Mouse (Mus musculus) granulocyte monocyte progenitor cell, adult 5-6 weeks (primary cell): ENCODE results near the gene Gm10487. TPM values are rescaled to one million over a fixed set of nuclear protein-coding genes. Genes with fewer than 3 reads are reported as not detected.
"Not testable (repeated sequence)": the region's sequence is repeated elsewhere in the genome, so short reads cannot be mapped to it uniquely, and the experiment has no call there.

Source experiments
- ATAC-seq: replicated peaks from 2 replicates; pipeline ENCODE4 v1.8.0; 2016; ENCODE audit warnings: mild to moderate bottlenecking, moderate TSS enrichment, inconsistent platforms; ENCODE audit not compliant: poor library complexity, severe bottlenecking
- total RNA-seq, 2 experiments: library from RNA; stranded (forward) in 1 of 2; stranded (reverse) in 1 of 2; fragments of 200-712, 200-1000 nt in 1 of 2; fragments of >200 nt in 1 of 2; fragmentation: Nextera tagmentation in 1 of 2; gene quantifications; 2 replicates each; pipeline ENCODE4 v1.2.3; 2014 to 2017

Gm10487 gene
- not detected in 2 replicates for total RNA-seq (2014; fragmentation: Nextera tagmentation)
- total RNA-seq (2017), result not detected in 2 replicates

DNA sequence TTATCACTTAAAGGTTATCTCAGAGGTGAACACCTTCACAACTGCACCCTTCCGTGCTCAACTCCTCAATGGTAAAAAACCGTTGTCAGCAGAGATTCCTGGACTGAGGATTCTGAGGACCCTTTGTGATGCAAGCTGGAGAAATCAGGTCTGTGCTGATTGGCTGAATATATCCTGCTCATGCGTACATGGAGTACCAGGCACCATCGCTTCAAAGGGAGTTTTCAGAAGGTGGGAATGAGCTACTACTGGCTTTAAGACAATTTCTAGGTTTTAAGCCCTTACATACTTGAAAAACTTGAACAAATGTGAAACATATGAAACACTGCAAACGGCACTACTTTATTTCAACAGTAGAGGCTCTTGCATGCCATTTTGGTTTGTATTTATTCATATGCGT is at the start of gene Gm10487:
TSS of gene Gm10487 (minus strand) at position 101 of the 400 bp plus-strand sequence.
- ATAC-seq, result not testable (repeated sequence)
